Mouse (Mus musculus): ENCODE measurements at regions not wholly inside any gene's neighbourhood (a gene's known extent, or its start where the extent isn't known, plus 50 kb on each side); places are given as distances from the start of the nearest gene placed in this dataset.

DNA sequence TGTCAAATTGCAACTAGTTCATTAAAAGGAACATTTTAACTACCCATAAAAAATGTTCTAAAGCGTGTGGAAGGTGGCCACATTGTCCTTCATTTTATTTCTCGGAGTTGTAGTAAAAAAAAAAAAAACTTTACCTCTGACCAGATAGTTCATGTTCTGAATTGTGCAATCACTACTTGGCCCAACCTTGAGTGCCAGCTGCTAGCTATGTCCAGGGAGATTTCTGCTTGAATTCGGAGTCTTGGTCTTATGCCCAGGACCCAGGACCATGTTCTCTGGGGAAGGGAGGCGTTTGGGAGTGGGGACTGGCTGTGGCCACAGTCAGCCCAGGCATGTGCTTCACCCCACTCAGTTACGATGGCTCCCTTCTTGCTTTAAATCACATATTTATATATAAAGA lies 54.9 kb upstream of the Atp1b3 start:
- no peak for ATAC-seq (ENCODE audit: poor library complexity, severe bottlenecking)

DNA sequence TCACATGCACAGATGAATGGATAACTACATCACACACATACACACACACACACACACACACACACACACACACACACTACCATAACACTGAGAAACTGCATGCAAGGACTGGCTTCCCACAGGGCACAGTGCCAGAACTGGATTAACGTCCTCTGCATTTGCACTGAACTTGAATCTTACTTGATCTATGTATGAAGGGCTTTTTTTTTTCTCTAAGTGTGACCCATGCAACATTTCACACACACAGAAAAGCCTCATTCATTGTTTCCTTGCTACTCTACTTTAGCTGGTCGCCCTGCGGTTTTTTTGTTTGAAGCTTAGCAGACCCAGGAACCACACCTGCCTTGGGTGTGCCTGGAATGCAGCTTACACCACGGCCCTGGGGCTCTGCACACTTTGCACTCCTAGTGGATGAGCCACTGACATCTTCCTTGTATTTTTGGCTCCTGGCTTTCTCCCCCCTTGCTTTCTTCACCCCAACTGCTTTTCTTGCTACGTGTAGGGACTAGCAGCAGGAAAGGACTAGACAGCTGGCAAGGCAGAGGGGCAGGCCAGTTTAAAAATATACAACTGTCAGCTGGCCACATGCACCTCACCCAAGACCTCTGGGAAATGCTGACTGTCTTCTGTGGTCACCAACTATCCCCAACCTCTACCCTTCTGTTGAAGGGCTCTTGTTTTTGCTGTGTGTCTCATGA lies 51.8 kb upstream of the Atp1b3 start:
- ATAC-seq (ENCODE audit: poor library complexity, severe bottlenecking), result peak; percentile 68

Measured in megakaryocyte, adult 5-6 weeks (primary cell).